Mouse (Mus musculus) urinary bladder, adult 2 months (tissue): ENCODE data around the gene Fgfr2. TPM values are rescaled to one million over a fixed set of nuclear protein-coding genes. Genes with fewer than 3 reads are reported as not detected.
"Not testable (repeated sequence)": the region's sequence is repeated elsewhere in the genome, so short reads cannot be mapped to it uniquely, and the experiment has no call there.

Experiments used
- DNase-seq: peaks from one replicate; pipeline ENCODE4 v3.0.0; 2022; ENCODE audit warnings: low spot score
- polyA plus RNA-seq: library from polyadenylated mRNA; depleted of rRNA; stranded (reverse); fragments of >200 nt; gene quantifications from 2 replicates; pipeline ENCODE4 v1.2.3, GENCODE M21; 2012

Gene Fgfr2
- polyA plus RNA-seq, 1 experiment = 80.2 TPM

GRCm38 (mm10) chr7:130425991-130426390 is 2697.2 kb downstream of the Fgfr2 start:
- DNase-seq = no peak

GRCm38 (mm10) chr7:130419961-130420360 is 2703.2 kb downstream of the Fgfr2 start:
- no peak for DNase-seq

- no peak for DNase-seq
Measured at GRCm38 (mm10) chr7:130407622-130408021, 2715.5 kb downstream of the Fgfr2 start.

GRCm38 (mm10) chr7:130403346-130403745 is 2719.8 kb downstream of the Fgfr2 start:
- DNase-seq = no peak

GRCm38 (mm10) chr7:130394697-130395096 is 2728.5 kb downstream of the Fgfr2 start:
- DNase-seq = no peak

GRCm38 (mm10) chr7:130390060-130390459 is 2733.1 kb downstream of the Fgfr2 start:
- DNase-seq = not testable (repeated sequence)

GRCm38 (mm10) chr7:130386308-130386707 is 2736.8 kb downstream of the Fgfr2 start:
- DNase-seq = no peak

- DNase-seq = no peak
Measured at GRCm38 (mm10) chr7:130385732-130386294, 2737.3 kb downstream of the Fgfr2 start.

GRCm38 (mm10) chr7:130382126-130382525 is 2741.0 kb downstream of the Fgfr2 start:
- no peak for DNase-seq

GRCm38 (mm10) chr7:130381387-130381951 is 2741.7 kb downstream of the Fgfr2 start:
- no peak for DNase-seq

- DNase-seq = no peak
Measured at GRCm38 (mm10) chr7:130380769-130381355, 2742.3 kb downstream of the Fgfr2 start.

GRCm38 (mm10) chr7:130380367-130380766 is 2742.8 kb downstream of the Fgfr2 start:
- no peak for DNase-seq

- no peak for DNase-seq
Measured at GRCm38 (mm10) chr7:130379886-130380285, 2743.3 kb downstream of the Fgfr2 start.

- DNase-seq = no peak
Measured at GRCm38 (mm10) chr7:130378308-130378707, 2744.8 kb downstream of the Fgfr2 start.

- DNase-seq = no peak
Measured at GRCm38 (mm10) chr7:130374311-130374710, 2748.8 kb downstream of the Fgfr2 start.

GRCm38 (mm10) chr7:130368827-130369641 is 2754.1 kb downstream of the Fgfr2 start:
- DNase-seq = no peak

GRCm38 (mm10) chr7:130368036-130368826 is 2754.9 kb downstream of the Fgfr2 start:
- DNase-seq = no peak

GRCm38 (mm10) chr7:130367222-130368035 is 2755.7 kb downstream of the Fgfr2 start:
- no peak for DNase-seq

- no peak for DNase-seq
Measured at GRCm38 (mm10) chr7:130365711-130366110, 2757.4 kb downstream of the Fgfr2 start.

- DNase-seq = no peak
Measured at GRCm38 (mm10) chr7:130340412-130341152, 2782.6 kb downstream of the Fgfr2 start.
